Mouse (Mus musculus) layer of hippocampus, adult 11-12 months (tissue): ENCODE measurements around the gene Pgc.

Experiments
- DNase-seq: peaks from one replicate; pipeline ENCODE4 v3.0.0; 2022; ENCODE audit warnings: low spot score

Gene Pgc

GRCm38 (mm10) chr17:47726566-47726965 lies at the start of gene Pgc:
Gene Pgc, plus strand, starts transcription at chr17:47726842.
- DNase-seq: no peak

- DNase-seq: no peak
Measured at GRCm38 (mm10) chr17:47678238-47678637, 48.4 kb upstream of the Pgc start.

GRCm38 (mm10) chr17:47678702-47679101 lies 47.9 kb upstream of the Pgc start:
- no peak for DNase-seq

- no peak for DNase-seq
Measured at GRCm38 (mm10) chr17:47682836-47683235, 43.8 kb upstream of the Pgc start.

GRCm38 (mm10) chr17:47687409-47688343 lies 39.0 kb upstream of the Pgc start:
- DNase-seq: peak; percentile 96

- DNase-seq: no peak
Measured at GRCm38 (mm10) chr17:47688344-47688607, 38.4 kb upstream of the Pgc start, which contains the start of gene Tomm6. Gene Tomm6, minus strand, starts transcription at chr17:47688386.

- DNase-seq: peak; percentile 75
Measured at GRCm38 (mm10) chr17:47688608-47689575, 37.8 kb upstream of the Pgc start, which contains the start of gene Frs3. Gene Frs3, plus strand, starts transcription at chr17:47689030.

GRCm38 (mm10) chr17:47689894-47690293 lies 36.7 kb upstream of the Pgc start:
- DNase-seq: no peak

GRCm38 (mm10) chr17:47691650-47692049 lies 35.0 kb upstream of the Pgc start:
- DNase-seq: no peak

- DNase-seq: no peak
Measured at GRCm38 (mm10) chr17:47693671-47694441, 32.8 kb upstream of the Pgc start.

GRCm38 (mm10) chr17:47694442-47694502 lies 32.4 kb upstream of the Pgc start, which contains the start of gene Gm21981:
Gene Gm21981, minus strand, starts transcription at chr17:47694455.
- DNase-seq: no peak

GRCm38 (mm10) chr17:47694503-47695336 lies 31.9 kb upstream of the Pgc start, which contains the start of gene Prickle4:
Gene Prickle4, minus strand, starts transcription at chr17:47694736.
- peak; percentile 98 for DNase-seq

- DNase-seq: no peak
Measured at GRCm38 (mm10) chr17:47695337-47695710, 31.3 kb upstream of the Pgc start.

- no peak for DNase-seq
Measured at GRCm38 (mm10) chr17:47698156-47698555, 28.5 kb upstream of the Pgc start.

- DNase-seq: no peak
Measured at GRCm38 (mm10) chr17:47699055-47699454, 27.6 kb upstream of the Pgc start.

GRCm38 (mm10) chr17:47701793-47702192 lies 24.8 kb upstream of the Pgc start:
- DNase-seq: no peak

GRCm38 (mm10) chr17:47702548-47703345 lies 23.9 kb upstream of the Pgc start:
- no peak for DNase-seq

GRCm38 (mm10) chr17:47703556-47703955 lies 23.1 kb upstream of the Pgc start:
- no peak for DNase-seq

- DNase-seq: no peak
Measured at GRCm38 (mm10) chr17:47704692-47705091, 21.9 kb upstream of the Pgc start.

GRCm38 (mm10) chr17:47706196-47706595 lies 20.4 kb upstream of the Pgc start:
- DNase-seq: no peak

GRCm38 (mm10) chr17:47707961-47708360 lies 18.7 kb upstream of the Pgc start:
- no peak for DNase-seq
